Mouse (Mus musculus) spleen, adult 2 months (tissue): ENCODE results near the gene D17Wsu92e.

Source experiments
- CTCF ChIP-seq: fragments of 200-500 bp; IDR thresholded peaks from 2 replicates; pipeline ENCODE4 v1.5.1; 2011; ENCODE audit warnings: mild to moderate bottlenecking, inconsistent platforms; ENCODE audit not compliant: insufficient read depth, insufficient read length, insufficient replicate concordance; ENCODE audit errors: extremely low read depth
- POLR2A ChIP-seq: fragments of 200-500 bp; IDR thresholded peaks from 2 replicates; pipeline ENCODE4 v1.6.1; 2011; ENCODE audit warnings: low read depth, low read length, inconsistent platforms

- TF ChIP-seq CTCF (no peak), POLR2A (no peak)
Observed at GRCm38 (mm10) chr17:27777823-27778222, 42.6 kb downstream of the D17Wsu92e start.
